Mouse (Mus musculus): ENCODE results near the gene Id3. TPM values are rescaled to one million over a fixed set of nuclear protein-coding genes. Genes with fewer than 3 reads are reported as not detected.

Id3 gene
- polyA plus RNA-seq, 1 experiment from 2014 or later: 156 TPM

DNA sequence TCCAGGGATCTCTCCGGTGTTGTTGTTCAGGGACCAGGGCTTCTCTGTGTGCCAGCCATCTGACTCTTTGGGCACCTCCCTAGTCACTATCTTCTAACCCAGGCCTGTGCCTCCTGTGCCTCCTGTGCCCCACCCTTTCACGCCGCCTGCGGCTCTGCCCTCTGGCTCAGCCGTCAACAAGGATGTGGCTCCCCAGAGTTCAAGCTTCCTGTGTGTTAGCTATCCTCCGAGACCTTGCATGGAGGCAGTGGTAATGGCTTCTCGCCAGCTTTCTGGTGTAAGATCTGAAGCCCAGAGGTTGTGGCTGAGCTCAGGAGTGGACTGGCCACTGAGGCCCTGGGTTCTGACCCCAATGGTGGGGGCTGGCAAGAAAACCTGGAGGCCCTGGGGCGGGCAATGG lies 46.6 kb downstream of the Id3 start:
- 88% methylated on average over 8 of the region's 8 CpGs for WGBS
- no peak for ATAC-seq (ENCODE audit: low read depth)
- H3K27ac ChIP-seq (ENCODE audit: low read depth, low read length): no peak overlapping the region
- no peaks in the 10 kb centered on the region for H3K36me3 ChIP-seq (ENCODE audit: control insufficient read depth, insufficient read depth, low read length)
- no peak overlapping the region for H3K4me2 ChIP-seq (ENCODE audit: low read depth, low read length)
- H3K9me3 ChIP-seq (ENCODE audit: control insufficient read depth, low read length): no peaks in the 10 kb centered on the region
- H3K4me3 ChIP-seq (ENCODE audit: low read depth, low read length): no peak overlapping the region
- no peaks in the 10 kb centered on the region for H3K27me3 ChIP-seq (ENCODE audit: control insufficient read depth, insufficient read depth, low read length)
- no peak overlapping the region for H3K9ac ChIP-seq (replicated peaks; ENCODE audit: low read depth, low read length)
- H3K4me1 ChIP-seq (ENCODE audit: control insufficient read depth, insufficient read depth, low read length): no peaks in the 10 kb centered on the region

DNA sequence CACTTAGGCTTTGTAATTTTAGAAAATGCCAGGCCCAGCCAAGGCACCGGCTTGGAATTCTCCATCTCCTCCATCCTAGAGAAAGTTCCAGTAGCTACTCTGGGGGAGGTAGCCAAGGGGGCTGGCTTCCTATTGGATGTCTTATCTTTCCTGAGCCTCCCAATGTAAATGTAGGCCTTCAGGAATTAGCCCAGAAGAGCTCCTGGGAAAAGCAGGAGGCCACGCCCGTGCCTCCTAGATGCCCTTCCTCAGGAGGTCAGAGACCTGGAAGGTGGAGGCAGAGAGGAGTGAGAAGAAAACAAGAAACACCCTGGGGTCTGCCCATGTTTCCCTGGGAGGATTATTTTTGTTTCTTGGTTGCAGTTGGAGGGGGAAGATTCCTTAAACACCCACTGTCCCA lies 50.3 kb downstream of the Id3 start:
- WGBS: 82% methylated on average over 3 of the region's 3 CpGs
- H3K9me3 ChIP-seq (ENCODE audit: control insufficient read depth, low read length): no peaks in the 10 kb centered on the region
- no peak overlapping the region for H3K4me2 ChIP-seq (ENCODE audit: low read depth, low read length)
- no peak for ATAC-seq (ENCODE audit: low read depth)
- no peak overlapping the region for H3K27ac ChIP-seq (ENCODE audit: low read depth, low read length)
- H3K4me1 ChIP-seq (ENCODE audit: control insufficient read depth, insufficient read depth, low read length): no peaks in the 10 kb centered on the region
- H3K9ac ChIP-seq (replicated peaks; ENCODE audit: low read depth, low read length): no peak overlapping the region
- no peaks in the 10 kb centered on the region for H3K36me3 ChIP-seq (ENCODE audit: control insufficient read depth, insufficient read depth, low read length)
- H3K4me3 ChIP-seq (ENCODE audit: low read depth, low read length): no peak overlapping the region
- no peaks in the 10 kb centered on the region for H3K27me3 ChIP-seq (ENCODE audit: control insufficient read depth, insufficient read depth, low read length)

DNA sequence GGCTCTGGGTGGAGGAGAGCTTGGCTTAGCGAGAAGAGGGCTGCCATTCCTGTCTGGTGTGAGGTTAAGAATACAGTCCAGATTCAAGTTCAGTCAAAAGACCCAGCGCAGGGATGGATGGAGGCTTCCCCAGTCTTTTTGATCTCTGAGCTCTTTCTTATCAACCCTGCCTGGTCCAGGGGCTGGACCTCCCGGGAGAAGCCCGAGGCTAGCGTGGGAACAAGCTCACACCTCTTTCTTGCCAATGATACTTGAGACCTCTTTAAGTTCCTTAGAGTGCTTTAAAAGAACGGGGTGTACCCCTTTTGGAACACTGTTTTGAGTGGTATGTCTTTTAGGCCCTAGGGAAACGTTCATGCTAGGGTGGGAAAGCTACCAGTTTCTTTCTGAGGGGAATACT lies 51.7 kb downstream of the Id3 start:
- H3K4me2 ChIP-seq (ENCODE audit: low read depth, low read length): no peak overlapping the region
- H3K4me1 ChIP-seq (ENCODE audit: control insufficient read depth, insufficient read depth, low read length): no peaks in the 10 kb centered on the region
- no peaks in the 10 kb centered on the region for H3K9me3 ChIP-seq (ENCODE audit: control insufficient read depth, low read length)
- H3K27me3 ChIP-seq (ENCODE audit: control insufficient read depth, insufficient read depth, low read length): no peaks in the 10 kb centered on the region
- H3K4me3 ChIP-seq (ENCODE audit: low read depth, low read length): no peak overlapping the region
- H3K27ac ChIP-seq (ENCODE audit: low read depth, low read length): no peak overlapping the region
- no peak for ATAC-seq (ENCODE audit: low read depth)
- no peak overlapping the region for H3K9ac ChIP-seq (replicated peaks; ENCODE audit: low read depth, low read length)
- 69% methylated on average over 7 of the region's 7 CpGs for WGBS
- no peaks in the 10 kb centered on the region for H3K36me3 ChIP-seq (ENCODE audit: control insufficient read depth, insufficient read depth, low read length)

Other genes with a start within 250 kb of the Id3 start
- 0.13 and 0.15 TPM in 2 replicates for gene Cnr2, start 248.1 kb upstream of the Id3 start, polyA plus RNA-seq (2014; fragmentation: Nextera tagmentation; extraction: Ambion mirVana)
- gene Fuca1, start 222.8 kb upstream of the Id3 start, polyA plus RNA-seq (2014; fragmentation: Nextera tagmentation; extraction: Ambion mirVana): 68.6 and 70.6 TPM in 2 replicates
- 58.4 and 66.1 TPM in 2 replicates for gene Hmgcl, start 197.0 kb upstream of the Id3 start, polyA plus RNA-seq (2014; fragmentation: Nextera tagmentation; extraction: Ambion mirVana)
- gene Gale, start 179.8 kb upstream of the Id3 start, polyA plus RNA-seq (2014; fragmentation: Nextera tagmentation; extraction: Ambion mirVana): 35.8 and 44.1 TPM in 2 replicates
- gene Lypla2, start 170.9 kb upstream of the Id3 start, polyA plus RNA-seq (2014; fragmentation: Nextera tagmentation; extraction: Ambion mirVana): 197 and 210 TPM in 2 replicates
- gene Pithd1, start 156.2 kb upstream of the Id3 start, polyA plus RNA-seq (2014; fragmentation: Nextera tagmentation; extraction: Ambion mirVana): 73.3 and 73.6 TPM in 2 replicates
- gene Eloa, start 121.7 kb upstream of the Id3 start, polyA plus RNA-seq (2014; fragmentation: Nextera tagmentation; extraction: Ambion mirVana): 29.7 and 32.2 TPM in 2 replicates
- gene Rpl11, start 90.1 kb upstream of the Id3 start, polyA plus RNA-seq (2014; fragmentation: Nextera tagmentation; extraction: Ambion mirVana): 251 and 261 TPM in 2 replicates
- gene E2f2, start 28.9 kb downstream of the Id3 start, polyA plus RNA-seq (2014; fragmentation: Nextera tagmentation; extraction: Ambion mirVana): 0.76 and 1.4 TPM in 2 replicates
- gene Asap3, start 62.9 kb downstream of the Id3 start, polyA plus RNA-seq (2014; fragmentation: Nextera tagmentation; extraction: Ambion mirVana): 2.4 and 4.8 TPM in 2 replicates
- gene Tcea3, start 104.2 kb downstream of the Id3 start, polyA plus RNA-seq (2014; fragmentation: Nextera tagmentation; extraction: Ambion mirVana): 0.71 and 1.7 TPM in 2 replicates
- gene Zfp46, start 141.2 kb downstream of the Id3 start, polyA plus RNA-seq (2014; fragmentation: Nextera tagmentation; extraction: Ambion mirVana): 51.3 and 51.8 TPM in 2 replicates
- 167 and 173 TPM in 2 replicates for gene Hnrnpr, start 167.4 kb downstream of the Id3 start, polyA plus RNA-seq (2014; fragmentation: Nextera tagmentation; extraction: Ambion mirVana)